Mouse (Mus musculus) neural tube, embryonic 13.5 days (tissue): ENCODE results near the gene Dctn1. TPM values are rescaled to one million over a fixed set of nuclear protein-coding genes. Genes with fewer than 3 reads are reported as not detected.
"Not testable (repeated sequence)": the region's sequence is repeated elsewhere in the genome, so short reads cannot be mapped to it uniquely, and the experiment has no call there.

Experiments
- ATAC-seq: fragments of 200-750 bp; cut with Nextera tagmentation; 2 replicates; pipeline ENCODE4 v1.8.0; 2017; ENCODE audit warnings: low read depth, mild to moderate bottlenecking, moderate TSS enrichment, moderate library complexity
- H3K27ac ChIP-seq: fragments of 300-500 bp; sonication (generic); replicated peaks from 2 replicates; pipeline ENCODE4 v1.5.1; 2015; ENCODE audit warnings: moderate library complexity, mild to moderate bottlenecking, inconsistent platforms
- H3K27me3 ChIP-seq: fragments of 300-500 bp; sonication (generic); 2 replicates; pipeline ENCODE4 v1.6.1; 2015; ENCODE audit warnings: mild to moderate bottlenecking, inconsistent platforms
- H3K36me3 ChIP-seq: fragments of 300-500 bp; sonication (generic); 2 replicates; pipeline ENCODE4 v1.6.1; 2015; ENCODE audit warnings: mild to moderate bottlenecking, inconsistent platforms
- H3K4me1 ChIP-seq: fragments of 300-500 bp; sonication (generic); replicated peaks from 2 replicates; pipeline ENCODE4 v1.6.1; 2015; ENCODE audit warnings: inconsistent platforms
- H3K4me2 ChIP-seq: fragments of 300-500 bp; sonication (generic); 2 replicates; pipeline ENCODE4 v1.6.1; 2015; ENCODE audit warnings: inconsistent platforms, mild to moderate bottlenecking, moderate library complexity
- H3K4me3 ChIP-seq: fragments of 300-500 bp; sonication (generic); 2 replicates; pipeline ENCODE4 v1.5.1; 2015; ENCODE audit warnings: mild to moderate bottlenecking, inconsistent platforms
- H3K9ac ChIP-seq: fragments of 300-500 bp; sonication (generic); 2 replicates; pipeline ENCODE4 v1.6.1; 2015; ENCODE audit warnings: moderate library complexity, mild to moderate bottlenecking, inconsistent platforms
- H3K9me3 ChIP-seq: fragments of 300-500 bp; sonication (generic); 2 replicates; pipeline ENCODE4 v1.6.1; 2016; ENCODE audit warnings: inconsistent platforms
- WGBS: fragments of 180-500 bp; shearing (Covaris S2); methylation state at CpG from one replicate; pipeline ENCODE4 v1.1.7; 2015; 5-methylcytosine and 5-hydroxymethylcytosine counted together
- polyA plus RNA-seq: library from polyadenylated mRNA; unstranded; fragments of >200 nt; fragmentation: Nextera tagmentation; extraction: Ambion mirVana; gene quantifications from 2 replicates; pipeline ENCODE4 v1.2.1, GENCODE M21; 2015

Gene Dctn1
- polyA plus RNA-seq, 1 experiment from 2014 or later: 176 TPM

DNA sequence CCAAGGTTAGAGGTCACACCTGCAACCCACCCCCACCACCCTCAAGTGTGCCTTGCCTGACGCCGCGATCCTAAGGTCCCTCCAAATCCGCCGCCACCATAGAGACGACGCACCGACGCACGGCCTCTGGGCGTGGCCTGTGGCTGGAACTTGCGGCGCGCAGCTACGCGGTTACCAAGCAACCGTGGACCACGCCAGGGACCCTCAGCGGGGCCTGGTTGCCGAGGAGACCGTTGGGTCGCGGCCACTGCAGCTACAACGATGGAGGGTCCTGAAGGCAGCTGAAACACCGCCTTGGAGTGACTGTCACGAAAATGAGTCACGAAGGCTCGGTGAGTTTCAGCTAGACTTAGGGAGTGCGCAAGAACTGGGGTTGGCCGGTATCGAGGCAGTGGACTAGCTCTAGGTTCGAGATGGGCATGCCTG is 9.4 kb upstream of the Dctn1 start, which contains the start of the genes Wdr54 and 1700003E16Rik:
TSS of gene Wdr54 (minus strand) at position 139 of the 426 bp plus-strand sequence.
TSS of gene 1700003E16Rik (plus strand) at position 146 of the 426 bp plus-strand sequence.
- Histone ChIP-seq H3K9ac (peak within 1 kb of the TSS; percentile 76), H3K9me3 (no peaks in the 10 kb centered on the region), H3K4me2 (peak within 1 kb of the TSS; percentile 86), H3K4me1 (peaks cover 32% of the 10 kb centered on the region), H3K36me3 (peaks cover 20% of the 10 kb centered on the region), H3K27ac (peak within 1 kb of the TSS; percentile 52; the same call in 1 of the 2 replicates), H3K4me3 (peak within 1 kb of the TSS; percentile 53), H3K27me3 (peaks cover 15% of the 10 kb centered on the region)
- ATAC-seq: peak; percentile 88
- under 1% methylated on average over 32 of the region's 32 CpGs for WGBS

DNA sequence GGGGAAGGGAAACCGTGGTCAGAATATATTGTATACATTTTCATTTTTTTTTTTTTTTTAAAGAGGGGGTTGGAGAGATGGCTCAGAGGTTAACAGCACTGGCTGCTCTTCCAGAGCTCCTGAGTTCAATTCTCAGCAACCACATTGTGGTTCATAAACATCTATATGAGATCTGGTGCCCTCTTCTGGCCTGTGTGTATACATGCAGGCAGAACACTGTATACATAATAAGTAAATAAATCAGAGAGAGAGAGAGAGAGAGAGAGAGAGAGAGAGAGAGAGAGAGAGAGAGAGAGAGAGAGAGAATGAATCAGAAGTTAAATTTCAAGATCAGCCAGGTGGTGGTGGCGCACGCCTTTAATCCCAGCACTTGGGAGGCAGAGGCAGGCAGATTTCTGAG is 6.3 kb upstream of the Dctn1 start:
- not testable (repeated sequence) for H3K9ac ChIP-seq, H3K4me2 ChIP-seq, H3K4me3 ChIP-seq, H3K9me3 ChIP-seq, ATAC-seq, H3K36me3 ChIP-seq, H3K27ac ChIP-seq
- H3K4me1 ChIP-seq: peaks cover 37% of the 10 kb centered on the region
- H3K27me3 ChIP-seq: peaks cover 38% of the 10 kb centered on the region
- 31% methylated on average over 3 of the region's 3 CpGs for WGBS

DNA sequence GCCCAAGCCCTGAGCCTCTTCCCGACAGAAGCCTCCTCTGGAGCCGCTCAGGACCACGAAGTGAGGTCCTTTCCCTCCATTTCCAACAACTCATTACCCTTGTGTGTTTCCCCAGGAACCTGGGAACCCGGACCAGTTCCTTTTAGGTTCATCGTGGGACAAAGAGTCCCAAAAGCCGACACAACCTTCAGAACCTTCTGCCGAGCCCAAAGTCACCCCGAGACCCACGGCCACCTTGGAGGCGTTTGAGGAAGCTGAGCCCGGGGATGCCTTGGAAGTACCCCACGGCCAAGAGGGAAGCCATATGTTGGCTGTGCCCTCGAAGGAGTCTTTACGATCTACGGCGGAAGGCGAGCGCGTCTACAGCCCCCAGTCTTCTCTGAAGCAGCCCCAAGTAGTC is 4.3 kb upstream of the Dctn1 start:
- H3K27ac ChIP-seq: no peak overlapping the region
- no peak for ATAC-seq
- WGBS: 8% methylated on average over 19 of the region's 19 CpGs
- peak overlapping the region; percentile 17; the same call in 1 of the 2 replicates for H3K9ac ChIP-seq
- H3K36me3 ChIP-seq: no peaks in the 10 kb centered on the region
- H3K4me3 ChIP-seq: peak overlapping the region; percentile 22
- peak overlapping the region; percentile 43 for H3K4me2 ChIP-seq
- peaks cover 31% of the 10 kb centered on the region for H3K4me1 ChIP-seq
- no peaks in the 10 kb centered on the region for H3K9me3 ChIP-seq
- H3K27me3 ChIP-seq: peaks cover 38% of the 10 kb centered on the region

DNA sequence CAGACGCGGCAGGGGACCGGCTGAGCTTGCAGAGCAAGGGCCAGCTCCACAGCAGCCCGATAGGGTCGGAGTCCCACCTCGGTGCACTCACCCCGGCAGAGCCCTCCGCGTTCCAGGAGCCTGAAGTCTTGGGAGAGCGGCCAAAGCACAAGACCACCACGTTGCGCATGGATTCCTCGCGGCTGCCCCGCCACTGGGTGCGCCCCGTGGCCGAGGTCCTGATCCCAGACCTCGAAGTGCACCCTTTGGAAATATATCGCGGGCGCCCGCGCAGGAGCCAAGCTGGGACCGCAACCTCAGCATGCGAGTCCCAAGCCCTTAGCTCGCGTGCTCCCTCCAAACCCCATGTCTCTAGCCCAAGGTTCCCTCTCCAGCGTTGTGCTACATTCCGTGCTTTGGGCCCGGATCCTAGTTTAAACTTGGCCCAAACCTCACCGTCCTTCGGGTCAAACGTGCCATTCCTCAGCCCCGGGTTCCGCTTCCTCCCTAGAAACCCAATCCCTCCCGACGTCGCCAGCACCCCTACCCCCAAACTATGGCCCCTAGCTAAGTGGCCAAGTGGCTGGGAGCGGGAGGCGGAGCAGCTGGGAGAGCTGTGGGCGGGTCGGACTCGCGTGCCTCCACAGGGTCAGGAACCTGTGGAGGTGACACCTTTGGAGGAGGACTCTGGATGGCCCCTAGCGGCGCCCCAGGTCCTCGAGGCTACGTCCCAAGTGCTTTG is 3.6 kb upstream of the Dctn1 start:
- H3K9me3 ChIP-seq: no peaks in the 10 kb centered on the region
- H3K27ac ChIP-seq: no peak overlapping the region
- ATAC-seq: no peak
- H3K36me3 ChIP-seq: no peaks in the 10 kb centered on the region
- H3K9ac ChIP-seq: peak overlapping the region; percentile 17; the same call in 1 of the 2 replicates
- peak overlapping the region; percentile 22 for H3K4me3 ChIP-seq
- H3K4me1 ChIP-seq: peaks cover 33% of the 10 kb centered on the region
- peaks cover 38% of the 10 kb centered on the region for H3K27me3 ChIP-seq
- WGBS: under 1% methylated on average over 49 of the region's 49 CpGs
- H3K4me2 ChIP-seq: peak overlapping the region; percentile 43

DNA sequence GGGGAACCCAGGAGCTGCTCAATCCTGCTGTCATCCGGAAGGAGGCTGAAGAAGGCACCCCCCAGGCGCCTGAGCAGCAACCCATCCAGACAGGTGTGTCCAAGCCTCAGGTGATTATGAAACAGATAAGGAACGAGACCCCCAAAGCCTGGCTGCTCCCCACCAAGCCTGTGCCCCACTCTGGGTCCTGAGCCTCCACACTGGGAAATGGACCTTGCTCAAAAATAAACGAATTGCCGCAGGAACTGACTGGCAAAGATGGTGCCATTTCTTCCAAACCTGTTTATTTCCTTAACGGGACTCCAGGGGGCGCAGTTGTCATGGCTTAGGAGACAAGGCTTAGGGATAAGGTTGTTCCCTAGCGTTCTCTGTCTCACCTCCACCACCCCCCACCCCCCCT is 3.0 kb upstream of the Dctn1 start:
- ATAC-seq: no peak
- Histone ChIP-seq H3K9me3 (no peaks in the 10 kb centered on the region), H3K4me1 (peaks cover 39% of the 10 kb centered on the region), H3K27me3 (peaks cover 38% of the 10 kb centered on the region), H3K4me2 (peak overlapping the region; percentile 43), H3K36me3 (no peaks in the 10 kb centered on the region), H3K9ac (peak overlapping the region; percentile 17; the same call in 1 of the 2 replicates), H3K27ac (no peak overlapping the region), H3K4me3 (peak overlapping the region; percentile 22)
- 1% methylated on average over 8 of the region's 8 CpGs for WGBS

DNA sequence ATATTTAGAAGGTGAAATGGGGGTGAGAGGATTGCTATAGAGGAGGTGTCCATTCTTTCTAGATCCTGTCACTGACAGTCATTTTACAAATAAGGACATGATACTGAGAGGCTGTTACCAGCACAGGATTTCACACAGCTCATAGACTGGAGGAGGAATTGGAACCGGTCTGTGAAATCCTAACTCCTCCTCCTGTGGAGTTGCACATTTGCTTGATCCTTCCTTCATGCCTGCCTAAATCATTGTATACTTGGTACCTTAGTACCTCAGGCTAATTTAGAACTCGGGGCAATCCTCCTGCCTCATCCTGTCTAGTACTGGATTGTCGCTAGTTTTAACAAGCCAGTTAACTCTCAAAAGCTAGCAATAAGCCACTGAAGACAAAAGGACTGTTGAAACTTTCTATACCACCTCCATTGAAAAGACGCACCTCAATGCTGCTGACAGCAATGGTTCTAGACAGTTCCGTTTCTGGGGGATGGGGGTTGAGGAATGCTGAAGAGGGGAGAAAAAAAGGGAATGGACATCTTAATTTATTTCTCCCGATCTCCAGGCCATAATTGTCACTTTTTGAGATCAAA is 604 bp upstream of the Dctn1 start:
- Histone ChIP-seq H3K27me3 (peaks cover 35% of the 10 kb centered on the region), H3K36me3 (no peaks in the 10 kb centered on the region), H3K9ac (peak overlapping the region; percentile 90), H3K4me3 (peak overlapping the region; percentile 85), H3K4me1 (peaks cover 61% of the 10 kb centered on the region), H3K4me2 (peak overlapping the region; percentile 88), H3K9me3 (no peaks in the 10 kb centered on the region), H3K27ac (peak overlapping the region; percentile 93)
- 4% methylated on average over 6 of the region's 6 CpGs for WGBS
- ATAC-seq: peak; percentile 41

DNA sequence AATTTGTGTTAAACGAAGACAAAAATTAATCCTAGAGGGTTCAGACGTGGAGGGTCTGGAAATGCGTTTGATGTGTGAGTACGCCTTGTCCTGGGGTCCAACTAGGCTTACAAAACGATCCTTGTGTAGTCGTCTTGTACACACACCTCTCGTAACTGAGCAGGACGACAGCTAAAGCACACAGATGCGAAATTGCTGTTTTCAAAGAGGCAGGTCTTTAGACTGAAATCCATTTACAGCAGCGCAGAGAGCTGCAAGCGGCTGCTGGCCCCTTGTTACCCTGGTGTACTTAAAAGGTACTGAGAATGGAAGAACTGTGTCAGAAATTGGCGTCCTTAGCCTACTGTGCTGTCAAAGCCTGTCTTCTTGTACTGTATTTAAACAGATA is 517 bp downstream of the Dctn1 start:
- ATAC-seq: peak; percentile 7; the same call in 1 of the 2 replicates
- H3K36me3 ChIP-seq: no peaks in the 10 kb centered on the region
- peak overlapping the region; percentile 85 for H3K4me3 ChIP-seq
- peak overlapping the region; percentile 90 for H3K9ac ChIP-seq
- H3K27me3 ChIP-seq: peaks cover 24% of the 10 kb centered on the region
- WGBS: under 1% methylated on average over 12 of the region's 12 CpGs
- H3K4me1 ChIP-seq: peaks cover 72% of the 10 kb centered on the region
- H3K4me2 ChIP-seq: peak overlapping the region; percentile 88
- H3K27ac ChIP-seq: peak overlapping the region; percentile 93
- H3K9me3 ChIP-seq: no peaks in the 10 kb centered on the region

DNA sequence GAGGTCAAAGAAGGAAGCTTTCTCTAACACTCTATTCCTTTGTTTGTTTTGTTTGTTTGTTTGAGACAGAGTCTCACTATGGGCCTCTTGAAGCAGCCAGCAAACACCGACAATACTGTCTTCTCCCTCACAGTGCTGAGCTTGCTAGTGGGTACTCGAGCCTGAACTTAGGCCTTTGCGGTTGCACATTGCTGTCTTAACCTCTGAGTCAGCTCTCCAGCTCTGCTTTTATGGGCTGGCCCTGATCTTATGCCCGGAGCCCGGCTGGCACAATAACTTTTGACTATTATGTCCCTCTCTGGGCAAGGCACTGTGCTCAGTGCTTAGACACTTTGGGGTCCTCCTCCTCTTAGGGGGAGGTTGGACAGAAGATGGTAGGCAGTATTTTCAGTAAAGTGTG is 4.2 kb downstream of the Dctn1 start:
- no peak overlapping the region for H3K4me3 ChIP-seq

DNA sequence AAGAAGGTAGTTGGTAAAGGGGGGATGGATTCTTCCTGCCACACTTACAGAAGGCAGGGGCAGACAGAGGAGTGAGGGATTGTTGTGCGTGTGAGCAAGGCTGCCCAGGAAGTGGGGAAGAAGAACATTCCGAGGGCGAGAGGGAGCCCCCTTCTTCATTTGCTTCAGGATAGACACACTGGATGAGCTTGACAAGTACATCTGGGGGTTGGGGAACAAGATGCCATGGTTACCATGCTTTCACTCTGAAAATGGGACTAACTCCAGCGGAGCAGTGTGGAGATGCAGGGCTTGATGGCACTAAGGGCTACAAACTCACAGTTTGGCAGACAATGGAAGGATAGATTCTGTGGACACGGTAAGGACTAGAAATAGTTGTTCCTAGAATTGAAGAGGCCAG is 5.3 kb downstream of the Dctn1 start:
- no peaks in the 10 kb centered on the region for H3K9me3 ChIP-seq
- H3K27ac ChIP-seq: no peak overlapping the region
- H3K9ac ChIP-seq: peak overlapping the region; percentile 67
- no peak for ATAC-seq
- H3K36me3 ChIP-seq: peaks cover 4% of the 10 kb centered on the region; the same call in 1 of the 2 replicates
- H3K4me2 ChIP-seq: peak overlapping the region; percentile 51
- no peaks in the 10 kb centered on the region for H3K27me3 ChIP-seq
- peak overlapping the region; percentile 35 for H3K4me3 ChIP-seq
- 80% methylated on average over 5 of the region's 5 CpGs for WGBS
- H3K4me1 ChIP-seq: peaks cover 73% of the 10 kb centered on the region

More for the DNA sequence above, 4.2 kb downstream of the Dctn1 start:
- Histone ChIP-seq H3K36me3 (no peaks in the 10 kb centered on the region), H3K4me2 (no peak overlapping the region), H3K27me3 (no peaks in the 10 kb centered on the region), H3K9ac (no peak overlapping the region), H3K4me1 (peaks cover 78% of the 10 kb centered on the region), H3K9me3 (no peaks in the 10 kb centered on the region), H3K27ac (no peak overlapping the region)
- ATAC-seq: no peak
- 81% methylated on average over 5 of the region's 5 CpGs for WGBS

DNA sequence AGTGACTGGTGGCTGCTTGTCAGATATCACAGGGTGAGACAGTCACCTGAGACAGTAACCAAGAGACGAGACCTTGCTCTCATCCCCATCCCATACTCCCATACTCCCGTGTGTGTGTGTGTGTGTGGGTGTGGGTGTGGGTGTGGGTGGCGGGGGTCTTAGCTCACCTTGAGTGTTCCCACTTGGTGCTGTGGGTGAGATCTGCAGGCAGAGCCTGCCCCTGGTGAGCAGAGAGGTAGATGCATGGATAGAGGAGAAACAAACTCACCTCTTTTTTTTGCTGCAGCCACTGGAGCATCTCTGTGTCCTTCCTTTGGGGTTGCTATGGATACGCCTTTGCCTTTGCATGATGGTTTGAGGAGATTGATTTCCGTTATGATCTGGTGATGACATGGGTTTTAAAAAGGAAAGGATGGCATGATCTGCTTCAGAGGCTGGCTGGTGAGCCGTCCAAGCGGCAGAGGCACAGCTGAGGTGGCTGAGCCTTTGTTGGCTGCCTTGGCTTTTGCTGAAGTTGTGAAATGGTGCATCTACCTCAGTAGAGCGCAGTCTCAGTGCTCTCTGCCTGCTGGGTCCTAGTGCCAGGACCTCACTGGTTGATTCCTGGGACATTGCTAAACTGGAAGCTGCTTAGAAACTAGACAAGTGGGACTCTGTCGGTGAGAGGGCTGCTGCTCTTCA is 6.7 kb downstream of the Dctn1 start:
- ATAC-seq: peak; percentile 82; the same call in 1 of the 2 replicates
- peaks cover 7% of the 10 kb centered on the region; the same call in 1 of the 2 replicates for H3K36me3 ChIP-seq
- H3K4me2 ChIP-seq: peak overlapping the region; percentile 51
- H3K4me3 ChIP-seq: peak overlapping the region; percentile 35
- no peaks in the 10 kb centered on the region for H3K9me3 ChIP-seq
- 61% methylated on average over 9 of the region's 9 CpGs for WGBS
- peak overlapping the region; percentile 71 for H3K27ac ChIP-seq
- no peaks in the 10 kb centered on the region for H3K27me3 ChIP-seq
- H3K4me1 ChIP-seq: peaks cover 62% of the 10 kb centered on the region
- peak overlapping the region; percentile 67 for H3K9ac ChIP-seq

DNA sequence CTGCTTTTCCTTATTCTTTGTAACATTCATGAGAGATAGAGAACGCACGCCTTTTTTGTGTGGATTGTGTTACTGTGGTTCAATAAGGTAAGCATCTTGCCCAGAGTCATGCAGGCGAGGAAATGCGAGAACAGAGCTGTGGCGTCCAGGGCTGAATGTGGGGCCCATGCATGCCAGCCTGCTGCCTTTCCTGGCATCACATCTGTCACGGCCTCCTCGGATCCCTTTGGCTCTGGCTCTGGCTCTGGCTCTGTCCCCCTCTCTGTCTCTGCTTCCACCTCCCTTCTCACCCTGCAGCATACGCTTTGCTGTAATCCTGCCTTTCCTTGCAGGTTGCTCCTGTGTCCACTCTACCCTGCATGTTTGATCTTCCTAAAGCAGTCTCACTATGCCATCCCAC is 10.3 kb downstream of the Dctn1 start:
- H3K36me3 ChIP-seq: peaks cover 7% of the 10 kb centered on the region; the same call in 1 of the 2 replicates
- no peak for ATAC-seq
- peaks cover 50% of the 10 kb centered on the region for H3K4me1 ChIP-seq
- WGBS: 86% methylated on average over 8 of the region's 8 CpGs
- H3K9ac ChIP-seq: no peak overlapping the region; the same call in 1 of the 2 replicates
- H3K9me3 ChIP-seq: no peaks in the 10 kb centered on the region
- H3K27me3 ChIP-seq: no peaks in the 10 kb centered on the region
- no peak overlapping the region for H3K27ac ChIP-seq
- H3K4me2 ChIP-seq: no peak overlapping the region
- H3K4me3 ChIP-seq: no peak overlapping the region
